Mouse (Mus musculus): ENCODE data around the gene Hivep1. TPM values are rescaled to one million over a fixed set of nuclear protein-coding genes. Genes with fewer than 3 reads are reported as not detected.

The Hivep1 gene
- polyA plus RNA-seq, 1 experiment from 2014 or later = 18.4 TPM

GRCm38 (mm10) chr13:42101440-42102190, 49.8 kb downstream of the Hivep1 start:
- no peak for ATAC-seq (ENCODE audit: low FRiP score)
- H3K36me3 ChIP-seq (ENCODE audit: control insufficient read depth, insufficient read depth, low read length) = no peaks in the 10 kb centered on the region
- WGBS = 53% methylated on average over 13 of the region's 13 CpGs

GRCm38 (mm10) chr13:42102980-42103379, 51.2 kb downstream of the Hivep1 start:
- Histone ChIP-seq H3K4me2 (replicated peaks; ENCODE audit: low read depth, low read length) (0 out of 2 replicates have a peak overlapping the region, but pooled peaks have one; percentile 17), H3K27ac (ENCODE audit: low read depth, low read length) (peak overlapping the region; percentile 59), H3K9me3 (ENCODE audit: control insufficient read depth, low read length) (no peaks in the 10 kb centered on the region), H3K36me3 (ENCODE audit: control insufficient read depth, insufficient read depth, low read length) (no peaks in the 10 kb centered on the region), H3K4me1 (replicated peaks; ENCODE audit: control insufficient read depth, insufficient read depth, low read length) (no peaks in the 10 kb centered on the region; the same call in 1 of the 2 replicates), H3K27me3 (ENCODE audit: control insufficient read depth, insufficient read depth, low read length) (no peaks in the 10 kb centered on the region), H3K9ac (ENCODE audit: low read depth, low read length) (no peak overlapping the region), H3K4me3 (ENCODE audit: low read depth, low read length) (no peak overlapping the region)
- ATAC-seq (ENCODE audit: low FRiP score) (peak; percentile 95), DNase-seq (ENCODE audit: low spot score) (peak; percentile 81)
- 37% methylated on average over 8 of the region's 8 CpGs for WGBS

More at GRCm38 (mm10) chr13:42101440-42102190, 49.8 kb downstream of the Hivep1 start:
- Histone ChIP-seq H3K4me3 (ENCODE audit: low read depth, low read length) (no peak overlapping the region), H3K9me3 (ENCODE audit: control insufficient read depth, low read length) (no peaks in the 10 kb centered on the region), H3K27me3 (ENCODE audit: control insufficient read depth, insufficient read depth, low read length) (no peaks in the 10 kb centered on the region), H3K9ac (ENCODE audit: low read depth, low read length) (no peak overlapping the region), H3K27ac (ENCODE audit: low read depth, low read length) (peak overlapping the region; percentile 6; the same call in 1 of the 2 replicates), H3K4me2 (replicated peaks; ENCODE audit: low read depth, low read length) (no peak overlapping the region), H3K4me1 (replicated peaks; ENCODE audit: control insufficient read depth, insufficient read depth, low read length) (no peaks in the 10 kb centered on the region; the same call in 1 of the 2 replicates)
- DNase-seq (ENCODE audit: low spot score) = peak; percentile 40

- no peaks in the 10 kb centered on the region for H3K9me3 ChIP-seq (ENCODE audit: control insufficient read depth, low read length)
- H3K27me3 ChIP-seq (ENCODE audit: control insufficient read depth, insufficient read depth, low read length) = no peaks in the 10 kb centered on the region
- no peak overlapping the region for H3K9ac ChIP-seq (ENCODE audit: low read depth, low read length)
- 84% methylated on average over 11 of the region's 11 CpGs for WGBS
- no peak for DNase-seq (ENCODE audit: low spot score)
- H3K36me3 ChIP-seq (ENCODE audit: control insufficient read depth, insufficient read depth, low read length) = no peaks in the 10 kb centered on the region
- no peaks in the 10 kb centered on the region; the same call in 1 of the 2 replicates for H3K4me1 ChIP-seq (replicated peaks; ENCODE audit: control insufficient read depth, insufficient read depth, low read length)
- no peak overlapping the region for H3K4me3 ChIP-seq (ENCODE audit: low read depth, low read length)
- no peak overlapping the region for H3K4me2 ChIP-seq (replicated peaks; ENCODE audit: low read depth, low read length)
- ATAC-seq (ENCODE audit: low FRiP score) = peak; percentile 53
- peak overlapping the region; percentile 59 for H3K27ac ChIP-seq (ENCODE audit: low read depth, low read length)
Observed at GRCm38 (mm10) chr13:42103486-42104166, 51.8 kb downstream of the Hivep1 start.

GRCm38 (mm10) chr13:42104371-42104770, 52.5 kb downstream of the Hivep1 start:
- Histone ChIP-seq H3K36me3 (ENCODE audit: control insufficient read depth, insufficient read depth, low read length) (no peaks in the 10 kb centered on the region), H3K27ac (ENCODE audit: low read depth, low read length) (no peak overlapping the region), H3K4me2 (replicated peaks; ENCODE audit: low read depth, low read length) (no peak overlapping the region), H3K9me3 (ENCODE audit: control insufficient read depth, low read length) (no peaks in the 10 kb centered on the region), H3K4me1 (replicated peaks; ENCODE audit: control insufficient read depth, insufficient read depth, low read length) (no peaks in the 10 kb centered on the region; the same call in 1 of the 2 replicates), H3K9ac (ENCODE audit: low read depth, low read length) (no peak overlapping the region), H3K4me3 (ENCODE audit: low read depth, low read length) (no peak overlapping the region), H3K27me3 (ENCODE audit: control insufficient read depth, insufficient read depth, low read length) (no peaks in the 10 kb centered on the region)
- ATAC-seq (ENCODE audit: low FRiP score) = no peak
- WGBS = 97% methylated on average over 3 of the region's 3 CpGs
- DNase-seq (ENCODE audit: low spot score) = no peak

- Histone ChIP-seq H3K9ac (ENCODE audit: low read depth, low read length) (no peak overlapping the region), H3K36me3 (ENCODE audit: control insufficient read depth, insufficient read depth, low read length) (no peaks in the 10 kb centered on the region), H3K4me3 (ENCODE audit: low read depth, low read length) (no peak overlapping the region), H3K4me1 (replicated peaks; ENCODE audit: control insufficient read depth, insufficient read depth, low read length) (no peaks in the 10 kb centered on the region), H3K27me3 (ENCODE audit: control insufficient read depth, insufficient read depth, low read length) (no peaks in the 10 kb centered on the region), H3K4me2 (replicated peaks; ENCODE audit: low read depth, low read length) (no peak overlapping the region), H3K27ac (ENCODE audit: low read depth, low read length) (no peak overlapping the region), H3K9me3 (ENCODE audit: control insufficient read depth, low read length) (no peaks in the 10 kb centered on the region)
- no peak for DNase-seq (ENCODE audit: low spot score)
- 77% methylated on average over 11 of the region's 11 CpGs for WGBS
- ATAC-seq (ENCODE audit: low FRiP score) = no peak
Observed at GRCm38 (mm10) chr13:42108483-42109215, 56.8 kb downstream of the Hivep1 start.

GRCm38 (mm10) chr13:42110416-42110815, 58.6 kb downstream of the Hivep1 start:
- WGBS = 96% methylated on average over 3 of the region's 3 CpGs
- Histone ChIP-seq H3K27ac (ENCODE audit: low read depth, low read length) (no peak overlapping the region), H3K9ac (ENCODE audit: low read depth, low read length) (no peak overlapping the region), H3K4me3 (ENCODE audit: low read depth, low read length) (no peak overlapping the region), H3K36me3 (ENCODE audit: control insufficient read depth, insufficient read depth, low read length) (no peaks in the 10 kb centered on the region), H3K9me3 (ENCODE audit: control insufficient read depth, low read length) (no peaks in the 10 kb centered on the region), H3K4me2 (replicated peaks; ENCODE audit: low read depth, low read length) (no peak overlapping the region), H3K4me1 (replicated peaks; ENCODE audit: control insufficient read depth, insufficient read depth, low read length) (no peaks in the 10 kb centered on the region), H3K27me3 (ENCODE audit: control insufficient read depth, insufficient read depth, low read length) (no peaks in the 10 kb centered on the region)
- ATAC-seq (ENCODE audit: low FRiP score) (no peak), DNase-seq (ENCODE audit: low spot score) (no peak)

GRCm38 (mm10) chr13:42112071-42112470, 60.2 kb downstream of the Hivep1 start:
- no peak overlapping the region for H3K9ac ChIP-seq (ENCODE audit: low read depth, low read length)
- no peak overlapping the region for H3K27ac ChIP-seq (ENCODE audit: low read depth, low read length)
- no peaks in the 10 kb centered on the region for H3K4me1 ChIP-seq (replicated peaks; ENCODE audit: control insufficient read depth, insufficient read depth, low read length)
- DNase-seq (ENCODE audit: low spot score) (no peak), ATAC-seq (ENCODE audit: low FRiP score) (no peak)
- H3K4me3 ChIP-seq (ENCODE audit: low read depth, low read length) = no peak overlapping the region
- 85% methylated on average over 6 of the region's 6 CpGs for WGBS
- H3K9me3 ChIP-seq (ENCODE audit: control insufficient read depth, low read length) = no peaks in the 10 kb centered on the region
- H3K27me3 ChIP-seq (ENCODE audit: control insufficient read depth, insufficient read depth, low read length) = no peaks in the 10 kb centered on the region
- H3K4me2 ChIP-seq (replicated peaks; ENCODE audit: low read depth, low read length) = no peak overlapping the region
- H3K36me3 ChIP-seq (ENCODE audit: control insufficient read depth, insufficient read depth, low read length) = no peaks in the 10 kb centered on the region

GRCm38 (mm10) chr13:42112748-42113147, 60.9 kb downstream of the Hivep1 start:
- H3K4me2 ChIP-seq (replicated peaks; ENCODE audit: low read depth, low read length) = no peak overlapping the region
- ATAC-seq (ENCODE audit: low FRiP score) = no peak
- H3K36me3 ChIP-seq (ENCODE audit: control insufficient read depth, insufficient read depth, low read length) = no peaks in the 10 kb centered on the region
- H3K4me3 ChIP-seq (ENCODE audit: low read depth, low read length) = no peak overlapping the region
- H3K27me3 ChIP-seq (ENCODE audit: control insufficient read depth, insufficient read depth, low read length) = no peaks in the 10 kb centered on the region
- no peak overlapping the region for H3K27ac ChIP-seq (ENCODE audit: low read depth, low read length)
- no peak overlapping the region for H3K9ac ChIP-seq (ENCODE audit: low read depth, low read length)
- H3K9me3 ChIP-seq (ENCODE audit: control insufficient read depth, low read length) = no peaks in the 10 kb centered on the region
- no peak for DNase-seq (ENCODE audit: low spot score)
- H3K4me1 ChIP-seq (replicated peaks; ENCODE audit: control insufficient read depth, insufficient read depth, low read length) = no peaks in the 10 kb centered on the region
- 86% methylated on average over 5 of the region's 5 CpGs for WGBS

All from hindbrain, embryonic 11.5 days (tissue).